Mouse (Mus musculus): ENCODE measurements around the gene Slc22a2. TPM values are rescaled to one million over a fixed set of nuclear protein-coding genes. Genes with fewer than 3 reads are reported as not detected.
"Not testable (repeated sequence)": the region's sequence is repeated elsewhere in the genome, so short reads cannot be mapped to it uniquely, and the experiment has no call there.

Slc22a2 gene
- polyA plus RNA-seq, 1 experiment from 2014 or later, result not detected

DNA sequence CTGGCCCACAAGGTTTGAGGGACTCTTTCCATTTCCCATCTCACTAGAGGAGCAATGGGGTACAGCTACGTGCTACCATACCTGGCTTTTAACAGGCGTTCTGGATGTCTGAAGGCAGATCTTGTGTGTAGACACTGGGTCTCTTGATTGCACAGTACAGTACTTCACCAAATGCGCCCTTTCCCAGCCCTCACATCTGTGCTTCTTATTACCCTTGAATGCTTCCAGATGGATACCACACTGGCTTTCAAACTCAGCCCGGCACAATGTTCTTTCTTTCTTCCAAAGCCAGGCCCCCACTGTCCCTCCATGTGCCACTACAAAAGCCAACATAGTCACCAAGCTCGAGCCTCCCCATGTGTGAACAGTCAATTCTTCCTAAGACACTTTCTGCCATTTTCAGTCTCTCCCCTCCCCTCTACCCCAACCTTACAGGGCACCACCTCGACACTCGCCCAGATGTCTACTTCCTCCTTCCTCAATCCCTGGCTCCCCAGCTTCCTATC, 88.4 kb downstream of the Slc22a2 start:
- no peaks in the 10 kb centered on the region for H3K27me3 ChIP-seq (ENCODE audit: insufficient read depth, poor library complexity, severe bottlenecking)
- H3K4me1 ChIP-seq (replicated peaks), result 0 out of 2 replicates have a peak, but pooled peaks cover 9% of the 10 kb centered on the region
- no peak overlapping the region for H3K4me3 ChIP-seq
- DNase-seq (ENCODE audit: low spot score), result no peak
- no peaks in the 10 kb centered on the region for H3K36me3 ChIP-seq
- WGBS, result 74% methylated on average over 7 of the region's 7 CpGs
- H3K9me3 ChIP-seq, result no peaks in the 10 kb centered on the region
- H3K27ac ChIP-seq, result no peak overlapping the region

- no peak overlapping the region for H3K27ac ChIP-seq
- H3K36me3 ChIP-seq, result no peaks in the 10 kb centered on the region
- H3K4me3 ChIP-seq, result no peak overlapping the region
- WGBS, result 71% methylated on average over 3 of the region's 3 CpGs
- no peaks in the 10 kb centered on the region for H3K9me3 ChIP-seq
- no peak for DNase-seq (ENCODE audit: low spot score)
- no peaks in the 10 kb centered on the region for H3K27me3 ChIP-seq (ENCODE audit: insufficient read depth, poor library complexity, severe bottlenecking)
- 0 out of 2 replicates have a peak, but pooled peaks cover 4% of the 10 kb centered on the region for H3K4me1 ChIP-seq (replicated peaks)
Measured at GRCm38 (mm10) chr17:12673871-12674270, 89.9 kb downstream of the Slc22a2 start.

DNA sequence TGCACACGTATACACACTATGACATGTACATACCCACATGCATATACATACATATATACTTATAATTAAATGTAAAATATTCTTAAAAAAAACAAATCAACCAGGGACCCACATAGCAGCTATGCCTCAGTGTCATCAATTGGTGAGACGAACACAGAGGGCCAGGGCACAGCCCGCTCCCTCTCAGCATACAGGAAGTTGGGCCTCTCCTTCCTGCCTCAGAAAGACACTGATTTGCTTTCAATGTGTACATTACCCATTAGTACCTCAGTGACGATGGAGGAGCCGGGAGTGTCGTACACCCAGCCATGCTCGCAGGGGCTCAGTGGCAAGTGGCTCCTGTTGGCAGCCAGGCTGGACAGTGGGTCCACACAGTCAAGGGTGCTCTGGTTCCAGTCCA, 91.0 kb downstream of the Slc22a2 start:
- not testable (repeated sequence) for DNase-seq (ENCODE audit: low spot score); H3K27me3 ChIP-seq (ENCODE audit: insufficient read depth, poor library complexity, severe bottlenecking); H3K4me3 ChIP-seq; H3K27ac ChIP-seq; H3K4me1 ChIP-seq (replicated peaks); H3K36me3 ChIP-seq; H3K9me3 ChIP-seq
- WGBS, result 93% methylated on average over 7 of the region's 7 CpGs

DNA sequence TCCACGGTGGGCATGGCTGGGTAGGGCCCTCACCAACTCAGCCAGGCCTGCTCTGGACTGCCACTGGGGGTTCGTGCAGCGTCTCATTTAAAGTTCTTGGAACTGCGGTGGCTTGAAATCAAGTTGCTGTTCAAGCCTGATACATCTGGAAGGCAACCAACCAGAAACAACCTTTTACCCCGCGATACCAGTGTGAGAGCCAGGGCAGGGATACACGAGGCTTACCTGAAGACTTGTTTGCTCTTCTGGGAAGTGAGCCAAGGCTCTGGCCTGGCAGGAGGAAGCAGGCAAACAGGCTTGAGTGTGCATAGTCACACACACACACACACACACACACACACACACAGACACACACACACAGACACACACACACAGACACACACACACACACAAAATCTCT, 91.7 kb downstream of the Slc22a2 start, which contains the start of gene Slc22a1:
Gene Slc22a1 (minus strand): TSS at position 184 of the 400 bp plus-strand sequence.
- H3K27me3 ChIP-seq (ENCODE audit: insufficient read depth, poor library complexity, severe bottlenecking), result no peaks in the 10 kb centered on the region
- H3K4me3 ChIP-seq, result no peak within 1 kb of the TSS
- 88% methylated on average over 7 of the region's 7 CpGs for WGBS
- H3K9me3 ChIP-seq, result no peaks in the 10 kb centered on the region
- peaks cover 10% of the 10 kb centered on the region; the same call in 1 of the 2 replicates for H3K36me3 ChIP-seq
- H3K27ac ChIP-seq, result no peak within 1 kb of the TSS
- no peaks in the 10 kb centered on the region for H3K4me1 ChIP-seq (replicated peaks)
- DNase-seq (ENCODE audit: low spot score), result no peak

DNA sequence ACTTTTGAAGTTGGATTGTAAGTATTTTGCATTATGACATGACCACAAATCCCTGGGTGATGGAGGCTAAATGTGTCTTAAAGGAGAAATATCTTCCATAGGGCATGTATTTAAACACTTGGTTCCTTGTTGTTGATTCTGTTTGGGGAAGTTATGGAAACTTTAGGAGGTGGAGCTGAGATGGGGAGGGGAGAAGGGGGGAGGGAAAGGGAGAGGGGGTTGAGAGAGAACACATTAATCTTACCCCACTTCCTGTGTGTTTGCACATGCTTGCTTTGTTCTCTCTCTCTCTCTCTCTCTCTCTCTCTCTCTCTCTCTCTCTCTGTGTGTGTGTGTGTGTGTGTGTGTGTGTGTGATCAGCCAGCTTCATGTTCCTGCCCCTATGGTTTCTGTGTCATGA, 93.2 kb downstream of the Slc22a2 start:
- Histone ChIP-seq H3K27ac (no peak overlapping the region), H3K9me3 (no peaks in the 10 kb centered on the region)
- no peak for DNase-seq (ENCODE audit: low spot score)

More for the DNA sequence above, 93.2 kb downstream of the Slc22a2 start:
- H3K4me1 ChIP-seq (replicated peaks), result no peaks in the 10 kb centered on the region
- H3K4me3 ChIP-seq, result no peak overlapping the region
- H3K27me3 ChIP-seq (ENCODE audit: insufficient read depth, poor library complexity, severe bottlenecking), result no peaks in the 10 kb centered on the region
- peaks cover 20% of the 10 kb centered on the region for H3K36me3 ChIP-seq

Other genes starting within 250 kb of the Slc22a2 start
- gene Plg, start 205.5 kb upstream of the Slc22a2 start, polyA plus RNA-seq (2016; fragmentation: Nextera tagmentation; extraction: Ambion mirVana), result not detected in 2 replicates
- gene Slc22a3, start 76.4 kb upstream of the Slc22a2 start, polyA plus RNA-seq (2016; fragmentation: Nextera tagmentation; extraction: Ambion mirVana), result 0.07 TPM in 1 of 2 replicates, not detected in the other
- gene Slc22a1, start 91.7 kb downstream of the Slc22a2 start, polyA plus RNA-seq (2016; fragmentation: Nextera tagmentation; extraction: Ambion mirVana), result not detected in 2 replicates
- 17.3 and 20.8 TPM in 2 replicates for gene Igf2r, start 185.5 kb downstream of the Slc22a2 start, polyA plus RNA-seq (2016; fragmentation: Nextera tagmentation; extraction: Ambion mirVana)

Measured in hindbrain, embryonic 10.5 days (tissue).